Mouse (Mus musculus) frontal cortex, adult (tissue): ENCODE measurements around the gene Tbc1d17.
"Not testable (repeated sequence)": the region's sequence is repeated elsewhere in the genome, so short reads cannot be mapped to it uniquely, and the experiment has no call there.

Experiments used
- ATAC-seq: cut with Nextera tagmentation; 2 replicates; pipeline ENCODE4 v1.9.2; 2017; ENCODE audit warnings: mild to moderate bottlenecking, moderate library complexity, mixed read lengths; ENCODE audit not compliant: low TSS enrichment

The Tbc1d17 gene

DNA sequence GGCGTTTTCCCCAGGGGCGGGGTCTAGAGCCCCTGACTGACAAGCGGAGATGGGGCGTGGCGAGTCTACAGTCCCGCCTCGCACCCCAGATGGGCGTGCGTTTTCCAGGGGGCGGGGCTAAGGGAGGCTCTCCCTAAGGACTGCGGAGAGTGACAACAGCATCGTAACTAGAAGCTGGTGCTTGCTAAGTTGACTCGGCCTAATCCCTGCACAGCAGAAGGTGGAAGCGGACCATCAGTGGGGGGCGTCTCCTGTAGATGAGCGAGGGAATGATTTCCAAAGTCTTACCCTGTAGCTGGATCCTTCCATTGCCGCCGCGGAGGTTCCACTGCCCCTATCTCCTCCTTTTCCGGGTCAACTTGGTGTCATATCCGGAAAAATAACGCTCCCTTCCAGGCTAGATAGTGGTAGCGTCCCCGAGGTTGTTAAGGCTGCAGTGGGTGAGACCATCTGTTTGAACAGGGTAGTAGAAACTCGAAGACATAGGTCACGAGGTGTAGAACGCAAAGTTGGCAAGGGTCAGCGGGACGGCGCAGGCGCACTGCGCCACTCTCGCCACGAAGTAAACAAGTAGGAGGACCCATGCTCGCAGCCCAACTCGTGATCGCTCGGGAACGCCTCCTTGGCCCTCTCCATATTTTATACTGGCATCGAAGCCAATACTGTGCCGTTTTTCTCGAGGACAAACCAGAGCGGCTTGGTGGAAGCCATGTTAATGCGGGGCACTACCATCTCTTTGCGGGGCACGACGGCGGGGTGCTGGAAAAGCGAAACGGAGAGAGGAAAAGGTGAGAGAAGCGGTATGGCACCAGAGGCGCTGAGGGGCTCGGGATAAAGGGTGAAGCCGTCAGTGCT lies at the start of gene Tbc1d17, which contains the start of gene Akt1s1:
Gene Tbc1d17 (minus strand): TSS at position 519 of the 855 bp plus-strand sequence.
Gene Akt1s1 (plus strand): TSS at position 431 of the 855 bp plus-strand sequence.
- peak; percentile 72 for ATAC-seq

GRCm38 (mm10) chr7:44898607-44899006 lies 49.7 kb upstream of the Tbc1d17 start:
- ATAC-seq, result no peak

DNA sequence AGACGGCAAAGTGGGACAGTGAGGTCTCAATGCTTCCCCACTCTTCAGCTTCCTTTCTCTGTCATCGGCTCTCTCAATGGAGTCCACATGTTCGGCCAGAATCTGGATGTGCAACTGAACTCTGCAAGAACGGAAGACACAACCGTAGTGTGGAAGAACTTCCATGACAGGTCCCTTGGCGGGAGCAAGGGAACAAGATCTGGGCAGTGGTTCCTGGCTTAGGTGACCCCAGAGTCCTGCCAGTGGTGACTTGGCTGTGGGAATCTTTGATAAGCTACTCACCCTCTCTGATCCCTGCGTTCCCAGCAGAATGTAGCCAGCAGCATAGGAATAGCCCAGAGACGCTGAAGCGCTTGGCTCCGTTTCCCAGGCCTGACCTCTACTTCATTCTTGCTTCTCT lies 47.6 kb upstream of the Tbc1d17 start:
- no peak for ATAC-seq

- ATAC-seq, result peak; percentile 59
These were observed 46.9 kb upstream of the Tbc1d17 start, which contains the start of gene Fuz for GRCm38 (mm10) chr7:44895593-44896434. TSS of gene Fuz (plus strand) at chr7:44896079.

DNA sequence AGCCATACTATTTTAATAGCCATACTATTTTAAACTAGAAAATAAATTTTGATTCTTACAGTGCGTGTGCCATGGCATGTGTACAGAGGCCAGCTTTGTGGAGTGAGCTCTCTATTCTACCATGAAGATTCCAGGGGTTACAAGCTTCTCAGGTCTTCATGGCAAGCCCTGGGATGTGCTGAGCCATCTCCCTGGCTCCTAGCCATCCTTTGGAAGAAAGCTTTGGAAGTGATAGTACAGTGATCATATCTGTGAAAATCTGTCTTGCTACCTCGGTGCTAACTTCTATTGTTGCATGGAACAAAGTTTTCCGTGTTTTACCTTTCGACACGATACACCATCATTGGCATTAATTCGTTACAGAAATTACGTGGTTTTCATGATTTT lies 46.3 kb upstream of the Tbc1d17 start:
- no peak for ATAC-seq

GRCm38 (mm10) chr7:44894175-44894574 lies 45.3 kb upstream of the Tbc1d17 start:
- ATAC-seq, result no peak

DNA sequence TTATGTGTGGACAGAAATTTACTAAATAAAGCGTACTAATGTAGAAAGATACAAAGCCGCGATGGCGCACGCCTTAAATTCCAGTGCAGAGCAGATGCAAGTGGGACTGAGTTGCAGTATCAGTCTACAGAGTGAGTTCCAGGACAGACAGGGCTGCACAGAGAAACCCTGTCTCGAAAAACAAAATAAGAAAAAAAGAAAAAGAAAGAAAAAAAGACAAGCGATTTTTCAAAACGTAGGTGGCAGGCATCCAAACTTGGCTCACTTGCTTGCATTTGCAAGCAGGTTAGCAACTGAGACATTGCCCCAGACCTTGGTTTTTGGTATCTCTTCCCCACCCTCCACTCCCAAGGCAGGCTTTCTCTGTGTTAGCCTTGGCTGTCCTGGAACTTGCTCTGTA lies 44.3 kb upstream of the Tbc1d17 start:
- no peak for ATAC-seq

- peak; percentile 60 for ATAC-seq
These were observed 43.5 kb upstream of the Tbc1d17 start, which contains the start of gene Med25 for GRCm38 (mm10) chr7:44892276-44892921. TSS of gene Med25 (minus strand) at chr7:44892712.

DNA sequence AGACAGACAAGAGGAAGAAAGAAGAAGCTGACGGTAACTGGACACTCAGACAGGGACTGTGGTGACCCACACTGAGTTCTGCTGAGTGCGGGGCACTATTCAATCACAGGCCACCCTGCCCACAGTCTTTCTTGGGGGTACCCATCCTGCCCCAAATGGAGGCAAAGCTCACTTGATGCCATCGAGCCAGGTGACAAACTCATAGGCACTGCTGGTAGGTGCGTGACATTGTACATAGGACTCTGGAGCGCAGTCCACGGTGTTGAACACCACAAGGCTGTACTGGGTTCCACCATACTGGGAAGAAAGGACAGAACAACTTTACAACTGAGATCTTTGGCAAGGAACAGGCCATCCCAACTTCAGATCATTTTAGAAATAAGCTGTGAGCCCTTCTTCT lies 42.7 kb upstream of the Tbc1d17 start:
- ATAC-seq, result no peak

GRCm38 (mm10) chr7:44890737-44891136 lies 41.9 kb upstream of the Tbc1d17 start:
- no peak for ATAC-seq

- no peak for ATAC-seq
These were observed 41.3 kb upstream of the Tbc1d17 start for GRCm38 (mm10) chr7:44890180-44890579.

DNA sequence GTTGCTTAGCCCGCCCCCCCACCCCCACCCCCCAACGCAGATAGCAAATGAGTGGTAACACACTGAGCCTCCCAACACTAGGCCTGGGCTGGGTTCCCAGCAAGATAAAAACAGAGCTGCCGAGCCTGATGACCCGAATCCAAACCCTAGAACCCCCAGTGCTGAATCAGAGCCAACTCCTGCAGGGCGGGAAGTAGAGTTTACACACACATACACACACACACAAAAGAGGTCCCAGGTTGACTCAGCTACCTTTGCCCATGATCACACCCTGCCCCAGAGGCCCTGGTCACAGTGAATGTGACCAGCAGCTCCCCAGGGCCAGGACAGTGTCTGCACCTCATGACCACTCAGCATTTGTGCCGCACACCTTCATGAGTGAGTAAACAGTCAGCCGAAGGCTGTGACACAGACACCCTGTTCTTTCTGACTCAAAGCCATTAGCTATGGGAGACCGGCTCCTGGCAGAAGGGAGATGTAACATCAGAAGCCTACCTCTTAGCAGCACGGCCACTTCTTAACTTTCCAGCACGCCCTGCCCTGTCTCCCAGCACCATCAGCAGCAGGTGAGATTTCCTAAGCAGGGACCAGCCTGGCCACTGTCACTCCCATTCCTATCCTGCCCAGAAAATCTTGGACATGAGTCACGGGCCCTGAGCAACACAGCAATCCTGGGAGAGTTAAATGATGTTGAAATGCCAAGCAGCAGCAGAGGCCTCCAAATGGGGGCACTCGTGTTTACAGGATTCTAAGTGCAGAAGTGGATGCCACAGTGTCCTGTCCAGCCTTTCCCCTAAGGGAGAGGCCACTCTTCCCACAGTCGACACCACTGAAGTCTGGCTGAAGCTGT lies 39.6 kb upstream of the Tbc1d17 start:
- ATAC-seq, result no peak

DNA sequence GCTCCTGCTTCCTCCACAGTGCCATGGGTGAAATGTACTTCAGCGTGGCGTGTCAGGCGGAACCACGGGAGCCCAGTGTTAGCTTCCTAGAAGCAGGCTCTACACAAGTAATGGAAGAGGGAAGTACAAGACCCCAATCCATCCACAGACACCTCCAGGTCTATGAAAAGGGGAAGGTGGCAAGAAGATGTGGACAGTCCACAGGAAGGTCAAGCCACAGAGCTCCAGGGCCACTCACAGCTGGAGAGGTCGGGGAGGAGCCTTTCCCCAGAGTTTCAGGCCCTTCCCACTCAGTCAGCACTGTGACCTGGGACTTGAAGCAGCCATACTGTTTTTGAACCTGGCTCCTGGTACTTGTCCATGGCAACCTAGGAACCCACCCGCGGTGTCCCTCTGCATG lies 38.1 kb upstream of the Tbc1d17 start:
- no peak for ATAC-seq

GRCm38 (mm10) chr7:44884637-44885036 lies 35.8 kb upstream of the Tbc1d17 start:
- ATAC-seq, result no peak

GRCm38 (mm10) chr7:44883036-44883435 lies 34.2 kb upstream of the Tbc1d17 start:
- no peak for ATAC-seq

DNA sequence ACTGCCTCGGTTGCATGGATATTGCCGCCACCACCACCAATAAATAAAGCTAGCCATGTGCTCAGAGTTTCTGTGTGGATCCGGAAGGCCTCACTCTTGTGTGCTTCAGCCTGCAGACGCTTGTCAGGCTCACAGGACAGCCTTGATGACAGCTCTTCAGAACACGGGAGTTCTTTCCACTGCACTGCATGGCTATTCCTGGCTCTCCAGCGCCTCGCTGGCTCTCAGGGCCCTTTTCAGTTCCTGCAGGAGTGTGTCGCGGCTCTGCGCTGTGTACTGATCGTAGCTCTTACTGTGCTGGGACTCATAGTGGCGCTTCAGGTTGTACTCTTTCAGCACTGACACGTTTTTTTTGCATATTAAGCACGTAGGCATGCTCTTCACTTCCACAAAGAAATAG lies 29.0 kb upstream of the Tbc1d17 start:
- no peak for ATAC-seq

GRCm38 (mm10) chr7:44871774-44872173 lies 22.9 kb upstream of the Tbc1d17 start:
- ATAC-seq, result not testable (repeated sequence)

DNA sequence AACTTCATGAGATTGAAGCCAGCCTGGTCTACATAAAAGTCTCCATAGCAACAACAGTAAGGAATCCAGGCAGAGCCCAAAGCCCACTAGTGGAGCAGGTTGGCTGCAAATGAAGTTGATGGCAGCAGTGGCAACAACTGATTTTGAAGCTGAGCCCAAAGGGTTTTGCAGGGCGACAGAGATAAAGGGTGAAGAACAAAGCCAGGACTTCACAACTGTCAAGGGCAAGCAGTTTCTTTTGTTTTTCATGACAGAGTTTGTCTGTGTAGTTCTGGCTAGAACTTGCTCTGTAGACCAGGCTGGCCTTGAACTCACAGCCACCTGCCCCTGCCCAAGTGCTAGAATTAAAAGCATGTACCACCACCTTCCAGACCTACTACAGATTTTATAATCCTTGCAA lies 22.3 kb upstream of the Tbc1d17 start:
- no peak for ATAC-seq

DNA sequence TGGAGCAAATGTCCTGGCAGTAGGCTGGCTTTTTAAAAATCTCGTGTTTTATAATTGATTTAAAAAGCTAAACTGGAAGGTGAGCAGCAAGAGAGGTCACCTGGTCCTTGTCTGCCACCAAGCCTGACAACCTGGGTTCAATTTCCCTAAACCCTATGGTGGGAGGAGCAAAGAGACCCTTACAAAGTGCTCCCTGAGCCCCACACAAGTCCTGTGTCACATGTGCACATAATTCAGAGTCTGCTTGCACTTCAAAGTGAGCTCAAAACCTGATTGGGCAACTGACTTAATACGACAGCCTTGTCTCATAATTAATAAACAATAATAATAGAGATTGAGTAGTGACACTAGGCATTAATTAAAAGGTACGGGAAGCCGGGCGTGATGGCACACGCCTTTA lies 21.7 kb upstream of the Tbc1d17 start:
- no peak for ATAC-seq

DNA sequence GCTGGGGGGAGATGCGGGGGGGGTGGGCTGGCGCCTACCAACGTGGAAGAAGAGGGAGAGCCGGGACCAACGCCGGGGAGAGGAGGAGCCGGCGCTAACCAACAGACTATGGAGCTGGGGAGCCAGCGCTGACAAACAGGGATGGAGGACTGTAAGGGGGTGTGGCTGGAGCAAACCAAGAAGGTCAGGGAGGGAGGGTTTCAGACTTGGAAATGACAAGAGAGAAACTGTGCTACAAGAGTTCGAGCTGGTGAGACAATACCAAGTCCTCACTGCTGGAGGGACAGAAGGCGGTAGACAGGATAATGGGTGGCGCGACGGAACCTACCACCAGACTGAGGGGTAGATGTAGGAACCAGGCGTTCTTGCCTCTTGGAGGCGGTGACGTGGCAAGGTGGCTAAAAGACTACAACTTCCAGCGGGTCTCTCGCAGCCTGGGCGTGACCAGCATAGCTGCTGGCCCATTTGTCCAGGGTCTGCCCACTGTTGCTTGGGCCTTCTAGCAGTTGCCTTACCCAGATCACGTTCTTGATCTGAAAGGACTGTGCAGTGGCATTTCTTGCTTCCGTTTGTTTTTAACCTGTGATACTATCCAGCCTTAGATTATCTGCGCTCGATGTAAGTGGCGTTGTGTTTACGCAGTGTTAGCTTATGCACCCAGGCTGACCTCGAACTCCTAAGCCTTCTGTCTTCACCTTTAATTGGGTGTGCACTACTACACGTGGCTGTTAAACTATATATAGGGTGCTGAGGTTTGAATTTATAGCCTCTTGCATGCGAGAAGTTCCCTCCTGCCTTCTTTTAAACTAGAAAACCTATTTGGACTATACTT lies 21.0 kb upstream of the Tbc1d17 start, which contains the start of gene Ptov1:
Gene Ptov1 (minus strand): TSS at position 92 of the 832 bp plus-strand sequence.
- ATAC-seq, result peak; percentile 90
